Mouse (Mus musculus) MEL (cell line): ENCODE measurements around the gene Arhgef16. TPM values are rescaled to one million over a fixed set of nuclear protein-coding genes. Genes with fewer than 3 reads are reported as not detected.

Experiments
- DNase-seq: peaks from one replicate; pipeline ENCODE4 v3.0.0; 2011; ENCODE audit warnings: low read depth, low spot score
- H3K27ac ChIP-seq: 2 replicates; pipeline ENCODE4 v1.5.1; 2012; ENCODE audit warnings: low read depth, mild to moderate bottlenecking, control low read depth, low read length, moderate library complexity; ENCODE audit not compliant: control insufficient read depth
- H3K27me3 ChIP-seq, 2 experiments: fragments of 150-350 bp in 1 of 2; sonication (generic) in 1 of 2; 2 replicates each; pipeline ENCODE4 v1.6.1; 2012; ENCODE audit warnings: low read length in 2 of 2, mild to moderate bottlenecking in 2 of 2, improper control_type of control experiment in 1 of 2, moderate library complexity in 1 of 2; ENCODE audit not compliant: insufficient read depth in 2 of 2, control insufficient read depth in 1 of 2
- H3K36me3 ChIP-seq, 2 experiments: 2 replicates each; pipeline ENCODE4 v1.6.1; 2012 to 2014; ENCODE audit warnings: low read length in 2 of 2, improper control_type of control experiment in 1 of 2, inconsistent platforms in 1 of 2, mild to moderate bottlenecking in 1 of 2; ENCODE audit not compliant: insufficient read depth in 2 of 2, control insufficient read depth in 1 of 2
- H3K4me1 ChIP-seq, 2 experiments: fragments of 150-350 bp in 1 of 2; sonication (generic) in 1 of 2; 2 replicates each; pipeline ENCODE4 v1.6.1; 2012; ENCODE audit warnings: low read length in 2 of 2, improper control_type of control experiment in 1 of 2, mild to moderate bottlenecking in 1 of 2; ENCODE audit not compliant: insufficient read depth in 2 of 2, control insufficient read depth in 1 of 2
- H3K4me3 ChIP-seq, 2 experiments: fragments of 150-350 bp in 1 of 2; sonication (generic) in 1 of 2; 2 replicates each; pipeline ENCODE4 v1.5.1; 2012; ENCODE audit warnings: low read depth in 2 of 2, low read length in 2 of 2, mild to moderate bottlenecking in 2 of 2, moderate library complexity in 2 of 2, control low read depth in 1 of 2, improper control_type of control experiment in 1 of 2; ENCODE audit not compliant: control insufficient read depth in 1 of 2, insufficient read depth in 1 of 2
- H3K79me2 ChIP-seq: 2 replicates; pipeline ENCODE4 v1.6.1; 2012; ENCODE audit warnings: mild to moderate bottlenecking, low read length, moderate library complexity; ENCODE audit not compliant: control insufficient read depth, poor library complexity, insufficient read depth
- H3K9ac ChIP-seq: 2 replicates; pipeline ENCODE4 v1.6.1; 2012; ENCODE audit warnings: low read depth, mild to moderate bottlenecking, control low read depth, low read length, moderate library complexity; ENCODE audit not compliant: control insufficient read depth, poor library complexity, severe bottlenecking
- H3K9me3 ChIP-seq: fragments of 150-350 bp; sonication (generic); replicated peaks from 2 replicates; pipeline ENCODE4 v1.6.1; 2012; ENCODE audit warnings: mild to moderate bottlenecking, low read length, improper control_type of control experiment, moderate library complexity; ENCODE audit not compliant: insufficient read depth
- BHLHE40 ChIP-seq: IDR thresholded peaks from 2 replicates; pipeline ENCODE4 v1.6.1; 2012; ENCODE audit warnings: low read depth, mild to moderate bottlenecking, inconsistent platforms, low read length, improper control_type of control experiment, borderline replicate concordance
- CHD2 ChIP-seq: IDR thresholded peaks from 2 replicates; pipeline ENCODE4 v1.6.1; 2011; ENCODE audit warnings: low read length, improper control_type of control experiment
- CTCF ChIP-seq, 3 experiments: IDR thresholded peaks in 2 of 3; conservative IDR thresholded peaks in 1 of 3; 2 replicates each; pipeline ENCODE4 v1.5.1; 2011 to 2012; ENCODE audit warnings: low read length in 3 of 3, low read depth in 2 of 3, mild to moderate bottlenecking in 2 of 3, improper control_type of control experiment in 1 of 3, inconsistent platforms in 1 of 3, mixed read lengths in 1 of 3, moderate library complexity in 1 of 3; ENCODE audit not compliant: control insufficient read depth in 1 of 3, insufficient read depth in 1 of 3, poor library complexity in 1 of 3, severe bottlenecking in 1 of 3
- ELF1 ChIP-seq: IDR thresholded peaks from 2 replicates; pipeline ENCODE4 v1.6.1; 2014; ENCODE audit warnings: low read depth, mild to moderate bottlenecking, inconsistent platforms, low read length, improper control_type of control experiment, moderate library complexity
- GATA1 ChIP-seq: IDR thresholded peaks from 2 replicates; pipeline ENCODE4 v1.6.1; 2011; ENCODE audit warnings: low read depth, low read length, improper control_type of control experiment
- HCFC1 ChIP-seq: IDR thresholded peaks from 2 replicates; pipeline ENCODE4 v1.6.1; 2012; ENCODE audit warnings: low read depth, mild to moderate bottlenecking, inconsistent platforms, low read length, improper control_type of control experiment, moderate library complexity
- JUND ChIP-seq: IDR thresholded peaks from 2 replicates; pipeline ENCODE4 v1.6.1; 2011; ENCODE audit warnings: low read depth, mild to moderate bottlenecking, improper control_type of control experiment, low read length
- MAFK ChIP-seq: IDR thresholded peaks from 2 replicates; pipeline ENCODE4 v1.6.1; 2011; ENCODE audit warnings: low read depth, mild to moderate bottlenecking, low read length, improper control_type of control experiment, borderline replicate concordance
- MEF2A ChIP-seq: IDR thresholded peaks from 2 replicates; pipeline ENCODE4 v1.6.1; 2014; ENCODE audit warnings: low read depth, mild to moderate bottlenecking, inconsistent platforms, low read length, improper control_type of control experiment; ENCODE audit not compliant: poor library complexity, insufficient replicate concordance, severe bottlenecking; ENCODE audit errors: extremely low read depth
- MXI1 ChIP-seq: IDR thresholded peaks from 2 replicates; pipeline ENCODE4 v1.6.1; 2011; ENCODE audit warnings: mild to moderate bottlenecking, low read depth, low read length, improper control_type of control experiment
- MYB ChIP-seq: IDR thresholded peaks from 2 replicates; pipeline ENCODE4 v1.6.1; 2011; ENCODE audit warnings: mild to moderate bottlenecking, low read depth, low read length, improper control_type of control experiment
- NELFE ChIP-seq: IDR thresholded peaks from 2 replicates; pipeline ENCODE4 v1.6.1; 2011; ENCODE audit warnings: low read depth, low read length, improper control_type of control experiment
- NRF1 ChIP-seq: IDR thresholded peaks from 2 replicates; pipeline ENCODE4 v1.6.1; 2014; ENCODE audit warnings: low read depth, mild to moderate bottlenecking, inconsistent platforms, low read length, improper control_type of control experiment, moderate library complexity; ENCODE audit not compliant: poor library complexity, insufficient read depth, severe bottlenecking
- RAD21 ChIP-seq: IDR thresholded peaks from 2 replicates; pipeline ENCODE4 v1.6.1; 2011; ENCODE audit warnings: mild to moderate bottlenecking, low read depth, low read length, improper control_type of control experiment
- TAL1 ChIP-seq: IDR thresholded peaks from 2 replicates; pipeline ENCODE4 v1.6.1; 2012; ENCODE audit warnings: mild to moderate bottlenecking, inconsistent platforms, low read length, moderate library complexity, mixed read lengths
- TBP ChIP-seq: IDR thresholded peaks from 2 replicates; pipeline ENCODE4 v1.8.0; 2011; ENCODE audit warnings: low read depth, low read length, improper control_type of control experiment
- TCF12 ChIP-seq: IDR thresholded peaks from 2 replicates; pipeline ENCODE4 v1.6.1; 2014; ENCODE audit warnings: low read depth, mild to moderate bottlenecking, inconsistent platforms, low read length, improper control_type of control experiment, moderate library complexity
- USF1 ChIP-seq: IDR thresholded peaks from 2 replicates; pipeline ENCODE4 v1.6.1; 2014; ENCODE audit warnings: low read depth, mild to moderate bottlenecking, inconsistent platforms, low read length, improper control_type of control experiment, moderate library complexity
- ZC3H11A ChIP-seq: IDR thresholded peaks from 2 replicates; pipeline ENCODE4 v1.6.1; 2012; ENCODE audit warnings: low read depth, mild to moderate bottlenecking, inconsistent platforms, low read length, improper control_type of control experiment
- ZKSCAN1 ChIP-seq: IDR thresholded peaks from 2 replicates; pipeline ENCODE4 v1.6.1; 2012; ENCODE audit warnings: low read depth, mild to moderate bottlenecking, inconsistent platforms, low read length, improper control_type of control experiment, moderate library complexity
- ZMIZ1 ChIP-seq: IDR thresholded peaks from 2 replicates; pipeline ENCODE4 v1.6.1; 2012; ENCODE audit warnings: low read depth, mild to moderate bottlenecking, inconsistent platforms, low read length, improper control_type of control experiment, moderate library complexity
- polyA plus RNA-seq, 2 experiments: library from polyadenylated mRNA; stranded (reverse) in 1 of 2; unstranded in 1 of 2; fragments of >175 nt in 1 of 2; fragments of >200 nt in 1 of 2; gene quantifications; 2 replicates each; pipeline versions ENCODE4 v1.2.1 to v1.2.4; 2012; ENCODE audit warnings: low replicate concordance in 2 of 2, low read depth in 1 of 2; ENCODE audit not compliant: insufficient read length in 2 of 2, insufficient read depth in 1 of 2, missing spikeins in 1 of 2
- total RNA-seq: library from RNA; depleted of rRNA; stranded (reverse); fragments of 300-350 nt; gene quantifications from 2 replicates; pipeline ENCODE4 v1.2.3, GENCODE M21; 2012

Arhgef16 gene
- total and polyA plus RNA-seq, 3 experiments, result not detected

DNA sequence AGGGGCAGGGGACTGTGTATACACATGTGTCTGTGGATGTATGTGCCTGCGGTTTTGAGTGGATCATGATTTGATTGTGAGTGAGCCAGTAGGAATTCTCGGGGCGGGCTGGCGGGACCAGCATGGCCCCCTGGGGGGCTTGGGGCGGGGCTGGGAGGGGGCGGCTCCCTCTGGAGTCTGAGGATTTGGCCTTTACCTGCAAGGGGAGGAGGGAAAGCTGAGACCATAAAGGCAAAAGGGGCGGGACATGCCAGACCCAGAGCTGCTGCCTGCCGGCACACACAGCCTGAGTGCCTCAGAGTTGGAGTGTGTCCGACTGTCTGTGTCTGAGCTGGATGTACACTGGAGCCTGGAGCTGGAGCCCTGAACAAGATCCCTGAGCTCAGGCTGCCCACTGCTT, 64.2 kb downstream of the Arhgef16 start:
- Histone ChIP-seq H3K79me2 (no peaks in the 10 kb centered on the region), H3K27me3 (no peaks in the 10 kb centered on the region), H3K9me3 (no peaks in the 10 kb centered on the region), H3K36me3 (no peaks in the 10 kb centered on the region), H3K4me1 (no peaks in the 10 kb centered on the region), H3K9ac (no peak overlapping the region), H3K4me3 (no peak overlapping the region), H3K27ac (no peak overlapping the region)
- no peak for TF ChIP-seq BHLHE40
- TF ChIP-seq CHD2, result no peak
- no peak for TF ChIP-seq MEF2A
- TF ChIP-seq TAL1, result no peak
- TF ChIP-seq USF1, result no peak
- no peak for TF ChIP-seq ZC3H11A
- no peak for TF ChIP-seq JUND
- no peak for TF ChIP-seq NRF1
- no peak for TF ChIP-seq ZMIZ1
- TF ChIP-seq TBP, result no peak
- TF ChIP-seq MAFK, result no peak
- no peak for TF ChIP-seq ELF1
- TF ChIP-seq RAD21, result no peak
- TF ChIP-seq NELFE, result no peak
- no peak for TF ChIP-seq ZKSCAN1
- TF ChIP-seq TCF12, result no peak
- DNase-seq, result no peak

DNA sequence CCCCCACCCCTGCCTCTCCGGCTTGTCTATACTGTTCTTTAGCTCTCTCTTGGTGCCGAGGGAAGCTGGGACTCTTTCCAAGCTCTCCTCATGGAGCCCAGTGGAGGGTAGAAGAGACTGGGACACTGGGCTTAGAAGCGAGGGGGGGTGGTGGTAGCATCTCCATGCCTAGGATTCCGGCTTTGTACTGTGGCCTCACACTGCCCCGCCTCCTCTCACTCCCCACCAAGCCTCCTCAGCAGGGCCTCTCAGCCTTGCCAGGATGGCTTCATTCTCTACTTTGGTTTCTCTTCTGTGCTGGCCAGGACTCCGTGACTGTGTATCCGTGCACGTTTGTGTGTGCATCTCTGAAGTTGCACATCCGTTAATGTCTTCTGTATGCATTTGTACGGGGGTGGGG, 64.6 kb downstream of the Arhgef16 start:
- Histone ChIP-seq H3K36me3 (no peaks in the 10 kb centered on the region), H3K9me3 (no peaks in the 10 kb centered on the region), H3K79me2 (no peaks in the 10 kb centered on the region), H3K9ac (no peak overlapping the region), H3K4me3 (no peak overlapping the region), H3K27ac (no peak overlapping the region)
- TF ChIP-seq MAFK (no peak), MYB (no peak), TBP (no peak), GATA1 (no peak), MXI1 (no peak), ZMIZ1 (no peak), CTCF (IDR thresholded peaks at IDR 0.05 in 2 of 3, conservative IDR thresholded peaks at IDR 0.05 in 1 of 3; ENCODE audit: control insufficient read depth in 1 of 3, insufficient read depth in 1 of 3, low read depth in 2 of 3, low read length in 3 of 3, poor library complexity in 1 of 3, severe bottlenecking in 1 of 3) (no peak), JUND (no peak), TAL1 (no peak), HCFC1 (no peak)
- TF ChIP-seq, all 39 proteins: peak for 0
- no peaks in the 10 kb centered on the region for H3K4me1 ChIP-seq
- H3K27me3 ChIP-seq, result no peaks in the 10 kb centered on the region
- DNase-seq, result no peak
